Mouse (Mus musculus): ENCODE results near the gene Rab33b. TPM values are rescaled to one million over a fixed set of nuclear protein-coding genes. Genes with fewer than 3 reads are reported as not detected.

The Rab33b gene
- polyA plus RNA-seq, 1 experiment from 2014 or later, result 15.9 TPM

DNA sequence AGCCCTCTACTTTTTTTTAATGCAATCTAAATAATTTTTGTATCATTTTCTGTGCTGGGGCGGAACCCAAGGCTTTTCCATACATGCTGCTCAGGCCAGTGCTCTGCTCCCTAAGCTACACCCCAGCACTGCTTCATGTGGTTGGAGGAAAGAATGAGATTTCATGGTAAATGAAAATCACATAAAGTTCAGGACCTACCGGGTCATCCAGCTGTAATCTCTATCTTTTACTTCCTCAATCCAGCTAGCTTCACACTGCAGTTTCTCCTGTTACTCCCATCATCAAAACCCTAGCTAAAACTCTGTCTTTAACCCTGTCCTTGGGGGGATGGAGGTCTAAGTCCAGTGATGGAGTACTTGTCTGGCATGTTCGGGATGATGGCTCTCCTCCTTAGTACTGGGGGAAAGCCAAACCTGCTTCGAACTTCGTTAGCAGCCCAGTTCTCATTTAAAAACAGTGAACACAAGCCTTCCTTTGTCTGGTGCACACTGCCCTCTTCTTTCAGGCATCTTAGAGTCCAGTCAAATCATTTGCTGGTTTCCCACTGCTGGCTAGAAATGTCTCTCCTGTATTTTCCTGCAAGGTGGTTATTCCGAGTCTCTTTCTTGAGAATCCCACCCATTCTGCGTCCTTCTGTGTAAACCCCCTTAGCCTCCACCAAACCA is 6.5 kb downstream of the Rab33b start:
- Histone ChIP-seq H3K9ac (ENCODE audit: low read length) (no peak overlapping the region), H3K4me3 (ENCODE audit: low read depth, low read length) (no peak overlapping the region), H3K4me2 (replicated peaks; ENCODE audit: low read depth) (no peak overlapping the region), H3K9me3 (ENCODE audit: control insufficient read depth, low read length) (no peaks in the 10 kb centered on the region), H3K4me1 (replicated peaks; ENCODE audit: control insufficient read depth, insufficient read depth) (peaks cover 3% of the 10 kb centered on the region; the same call in 1 of the 2 replicates), H3K27ac (replicated peaks) (no peak overlapping the region), H3K36me3 (ENCODE audit: control insufficient read depth, insufficient read depth, low read length) (no peaks in the 10 kb centered on the region), H3K27me3 (ENCODE audit: control insufficient read depth, insufficient read depth, low read length) (no peaks in the 10 kb centered on the region)
- TF ChIP-seq CTCF (IDR thresholded peaks at IDR 0.05; ENCODE audit: low read depth) (no peak), EP300 (optimal IDR thresholded peaks at IDR 0.05) (no peak)
- ATAC-seq (ENCODE audit: low FRiP score, low TSS enrichment), result no peak
- DNase-seq (ENCODE audit: low spot score), result no peak
- 78% methylated on average over 7 of the region's 7 CpGs for WGBS

DNA sequence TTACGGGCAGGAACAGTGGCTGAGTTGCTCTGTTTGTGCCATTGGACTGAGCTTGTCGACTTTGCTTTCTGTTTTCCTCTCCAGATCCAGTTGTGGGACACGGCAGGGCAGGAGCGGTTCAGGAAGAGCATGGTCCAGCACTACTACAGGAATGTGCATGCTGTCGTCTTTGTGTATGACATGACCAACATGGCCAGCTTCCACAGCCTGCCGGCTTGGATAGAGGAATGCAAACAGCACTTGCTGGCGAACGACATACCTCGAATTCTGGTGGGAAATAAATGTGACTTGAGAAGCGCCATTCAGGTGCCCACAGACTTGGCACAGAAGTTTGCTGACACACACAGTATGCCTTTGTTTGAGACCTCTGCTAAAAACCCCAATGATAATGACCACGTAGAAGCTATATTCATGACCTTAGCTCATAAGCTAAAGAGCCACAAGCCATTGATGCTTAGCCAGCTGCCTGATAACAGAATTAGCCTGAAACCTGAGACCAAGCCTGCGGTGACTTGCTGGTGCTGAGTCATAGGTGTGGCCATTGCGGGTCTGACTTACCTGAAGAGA is 9.6 kb downstream of the Rab33b start:
- H3K9me3 ChIP-seq (ENCODE audit: control insufficient read depth, low read length), result no peaks in the 10 kb centered on the region
- no peak overlapping the region for H3K27ac ChIP-seq (replicated peaks)
- no peak for DNase-seq (ENCODE audit: low spot score)
- no peak overlapping the region for H3K4me2 ChIP-seq (replicated peaks; ENCODE audit: low read depth)
- no peaks in the 10 kb centered on the region for H3K4me1 ChIP-seq (replicated peaks; ENCODE audit: control insufficient read depth, insufficient read depth)
- H3K9ac ChIP-seq (ENCODE audit: low read length), result no peak overlapping the region
- H3K27me3 ChIP-seq (ENCODE audit: control insufficient read depth, insufficient read depth, low read length), result no peaks in the 10 kb centered on the region
- ATAC-seq (ENCODE audit: low FRiP score, low TSS enrichment), result no peak
- TF ChIP-seq CTCF (IDR thresholded peaks at IDR 0.05; ENCODE audit: low read depth), result no peak
- 57% methylated on average over 13 of the region's 13 CpGs for WGBS
- no peak overlapping the region for H3K4me3 ChIP-seq (ENCODE audit: low read depth, low read length)
- no peaks in the 10 kb centered on the region for H3K36me3 ChIP-seq (ENCODE audit: control insufficient read depth, insufficient read depth, low read length)

DNA sequence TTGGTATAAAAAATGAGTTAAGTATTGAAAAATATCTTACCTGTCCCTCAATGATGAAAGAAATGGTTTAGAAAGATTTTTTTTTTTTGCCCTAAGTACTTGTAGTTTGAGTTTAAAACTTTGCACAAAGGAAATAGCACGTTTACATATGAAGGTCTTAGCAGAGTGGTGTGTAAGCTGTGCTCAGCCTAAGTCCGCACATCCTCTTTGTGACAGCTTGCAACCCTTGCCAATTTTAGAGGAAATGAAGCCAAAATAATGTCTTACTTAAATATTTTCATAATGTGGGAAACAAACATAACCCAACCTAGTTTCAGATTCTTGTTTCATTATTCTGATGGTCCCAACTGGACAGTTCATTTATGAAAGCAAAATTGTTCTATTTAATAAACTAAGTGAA is 10.7 kb downstream of the Rab33b start:
- no peak overlapping the region for H3K4me2 ChIP-seq (replicated peaks; ENCODE audit: low read depth)
- DNase-seq (ENCODE audit: low spot score) (no peak), ATAC-seq (ENCODE audit: low FRiP score, low TSS enrichment) (no peak)
- H3K4me3 ChIP-seq (ENCODE audit: low read depth, low read length), result no peak overlapping the region
- H3K27me3 ChIP-seq (ENCODE audit: control insufficient read depth, insufficient read depth, low read length), result no peaks in the 10 kb centered on the region
- H3K4me1 ChIP-seq (replicated peaks; ENCODE audit: control insufficient read depth, insufficient read depth), result no peaks in the 10 kb centered on the region
- H3K9ac ChIP-seq (ENCODE audit: low read length), result no peak overlapping the region
- no peaks in the 10 kb centered on the region for H3K36me3 ChIP-seq (ENCODE audit: control insufficient read depth, insufficient read depth, low read length)
- WGBS, result 49% methylated on average over 2 of the region's 2 CpGs
- TF ChIP-seq CTCF (IDR thresholded peaks at IDR 0.05; ENCODE audit: low read depth), result no peak
- TF ChIP-seq EP300 (optimal IDR thresholded peaks at IDR 0.05), result no peak
- no peak overlapping the region for H3K27ac ChIP-seq (replicated peaks)
- no peaks in the 10 kb centered on the region for H3K9me3 ChIP-seq (ENCODE audit: control insufficient read depth, low read length)

GRCm38 (mm10) chr3:51495646-51496045 is 11.9 kb downstream of the Rab33b start:
- 88% methylated on average over 9 of the region's 9 CpGs for WGBS
- no peaks in the 10 kb centered on the region for H3K36me3 ChIP-seq (ENCODE audit: control insufficient read depth, insufficient read depth, low read length)
- DNase-seq (ENCODE audit: low spot score) (no peak), ATAC-seq (ENCODE audit: low FRiP score, low TSS enrichment) (no peak)
- no peaks in the 10 kb centered on the region for H3K4me1 ChIP-seq (replicated peaks; ENCODE audit: control insufficient read depth, insufficient read depth)
- no peaks in the 10 kb centered on the region for H3K9me3 ChIP-seq (ENCODE audit: control insufficient read depth, low read length)
- H3K4me3 ChIP-seq (ENCODE audit: low read depth, low read length), result no peak overlapping the region
- H3K27me3 ChIP-seq (ENCODE audit: control insufficient read depth, insufficient read depth, low read length), result no peaks in the 10 kb centered on the region
- H3K4me2 ChIP-seq (replicated peaks; ENCODE audit: low read depth), result no peak overlapping the region
- TF ChIP-seq CTCF (IDR thresholded peaks at IDR 0.05; ENCODE audit: low read depth), result no peak
- TF ChIP-seq EP300 (optimal IDR thresholded peaks at IDR 0.05), result no peak
- H3K9ac ChIP-seq (ENCODE audit: low read length), result no peak overlapping the region
- no peak overlapping the region for H3K27ac ChIP-seq (replicated peaks)

GRCm38 (mm10) chr3:51497978-51498377 is 14.3 kb downstream of the Rab33b start:
- 96% methylated on average over 1 of the region's 1 CpGs for WGBS
- TF ChIP-seq EP300 (optimal IDR thresholded peaks at IDR 0.05), result no peak
- TF ChIP-seq CTCF (IDR thresholded peaks at IDR 0.05; ENCODE audit: low read depth), result no peak
- DNase-seq (ENCODE audit: low spot score), result no peak

DNA sequence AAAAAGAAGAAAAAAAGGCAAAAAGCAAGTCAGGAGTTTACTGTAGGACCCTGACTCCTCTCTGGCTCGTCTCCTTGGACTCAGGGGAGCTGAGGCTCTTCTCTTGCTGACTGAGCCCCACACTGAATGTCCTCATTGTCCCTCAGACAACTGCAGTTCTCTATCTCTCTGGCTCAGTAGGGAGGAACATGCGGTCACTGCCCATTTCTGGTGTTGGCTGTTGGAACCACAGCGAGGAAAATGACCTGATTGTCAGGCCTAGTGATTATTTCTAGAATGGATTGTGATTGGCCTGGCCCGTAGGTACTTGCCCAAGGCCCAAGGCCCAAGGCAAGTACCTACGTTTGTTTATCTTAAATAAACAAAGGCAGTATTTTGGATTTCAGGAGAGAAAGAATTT is 14.9 kb downstream of the Rab33b start:
- no peaks in the 10 kb centered on the region for H3K9me3 ChIP-seq (ENCODE audit: control insufficient read depth, low read length)
- no peak overlapping the region for H3K9ac ChIP-seq (ENCODE audit: low read length)
- no peak overlapping the region for H3K4me3 ChIP-seq (ENCODE audit: low read depth, low read length)
- H3K4me1 ChIP-seq (replicated peaks; ENCODE audit: control insufficient read depth, insufficient read depth), result no peaks in the 10 kb centered on the region
- 54% methylated on average over 5 of the region's 5 CpGs for WGBS
- no peak overlapping the region for H3K27ac ChIP-seq (replicated peaks)
- no peaks in the 10 kb centered on the region for H3K36me3 ChIP-seq (ENCODE audit: control insufficient read depth, insufficient read depth, low read length)
- DNase-seq (ENCODE audit: low spot score) (no peak), ATAC-seq (ENCODE audit: low FRiP score, low TSS enrichment) (no peak)
- no peaks in the 10 kb centered on the region for H3K27me3 ChIP-seq (ENCODE audit: control insufficient read depth, insufficient read depth, low read length)
- H3K4me2 ChIP-seq (replicated peaks; ENCODE audit: low read depth), result no peak overlapping the region
- no peak for TF ChIP-seq CTCF (IDR thresholded peaks at IDR 0.05; ENCODE audit: low read depth)
- TF ChIP-seq EP300 (optimal IDR thresholded peaks at IDR 0.05), result no peak

More at GRCm38 (mm10) chr3:51497978-51498377, 14.3 kb downstream of the Rab33b start:
- Histone ChIP-seq H3K4me3 (ENCODE audit: low read depth, low read length) (no peak overlapping the region), H3K4me2 (replicated peaks; ENCODE audit: low read depth) (no peak overlapping the region), H3K27me3 (ENCODE audit: control insufficient read depth, insufficient read depth, low read length) (no peaks in the 10 kb centered on the region), H3K36me3 (ENCODE audit: control insufficient read depth, insufficient read depth, low read length) (no peaks in the 10 kb centered on the region), H3K9ac (ENCODE audit: low read length) (no peak overlapping the region), H3K4me1 (replicated peaks; ENCODE audit: control insufficient read depth, insufficient read depth) (no peaks in the 10 kb centered on the region), H3K9me3 (ENCODE audit: control insufficient read depth, low read length) (no peaks in the 10 kb centered on the region), H3K27ac (replicated peaks) (no peak overlapping the region)
- no peak for ATAC-seq (ENCODE audit: low FRiP score, low TSS enrichment)
